Mouse (Mus musculus) gastrocnemius, postnatal 36 days (tissue): ENCODE results near the gene Lrpprc. TPM values are rescaled to one million over a fixed set of nuclear protein-coding genes. Genes with fewer than 3 reads are reported as not detected.

ENCODE experiments used
- DNase-seq, 2 experiments: peaks; one replicate each; pipeline ENCODE4 v3.0.0; 2022
- intact Hi-C: fragments of 180-260 bp; cut with DNase I; formaldehyde crosslinking; loops from one replicate; pipeline ENCODE4 v1.15.1; 2025
- total RNA-seq, 2 experiments: library from RNA; stranded (reverse); gene quantifications; 2 replicates each; pipeline ENCODE4 v1.2.3; 2021

Gene Lrpprc
- total RNA-seq, 2 experiments from 2014 or later: 64.4 to 68.6 TPM

GRCm38 (mm10) chr17:84725163-84725562, 65.4 kb downstream of the Lrpprc start:
- DNase-seq: no peak
- intact Hi-C loops: no loop called here

- intact Hi-C loops: no loop called here
- no peak for DNase-seq
Observed at GRCm38 (mm10) chr17:84724028-84724427, 66.6 kb downstream of the Lrpprc start.

- intact Hi-C loops: no loop called here
- no peak for DNase-seq
Observed at GRCm38 (mm10) chr17:84719105-84719504, 71.5 kb downstream of the Lrpprc start.

- intact Hi-C loops: no loop called here
- no peak for DNase-seq
Observed at GRCm38 (mm10) chr17:84717416-84717815, 73.2 kb downstream of the Lrpprc start.

GRCm38 (mm10) chr17:84716252-84716872, 74.2 kb downstream of the Lrpprc start:
- no peak for DNase-seq
- intact Hi-C loops: no loop called here

GRCm38 (mm10) chr17:84714930-84715329, 75.7 kb downstream of the Lrpprc start:
- no peak for DNase-seq

GRCm38 (mm10) chr17:84713563-84714164, 76.9 kb downstream of the Lrpprc start:
- DNase-seq: no peak
- intact Hi-C loops: no loop called here

More at GRCm38 (mm10) chr17:84714930-84715329, 75.7 kb downstream of the Lrpprc start:
- intact Hi-C loops: no loop called here

- intact Hi-C loops: no loop called here
- no peak for DNase-seq
Observed at GRCm38 (mm10) chr17:84709403-84709851, 81.2 kb downstream of the Lrpprc start.

- no peak for DNase-seq
- intact Hi-C loops: no loop called here
Observed at GRCm38 (mm10) chr17:84708818-84709217, 81.8 kb downstream of the Lrpprc start.

- intact Hi-C loops: no loop called here
- DNase-seq: no peak
Observed at GRCm38 (mm10) chr17:84707407-84707806, 83.2 kb downstream of the Lrpprc start.

- intact Hi-C loops: no loop called here
- DNase-seq: no peak
Observed at GRCm38 (mm10) chr17:84698727-84699126, 91.9 kb downstream of the Lrpprc start.

GRCm38 (mm10) chr17:84696537-84696936, 94.1 kb downstream of the Lrpprc start:
- DNase-seq: no peak
- intact Hi-C loops: no loop called here

GRCm38 (mm10) chr17:84693741-84694140, 96.8 kb downstream of the Lrpprc start:
- intact Hi-C loops: no loop called here
- no peak for DNase-seq

GRCm38 (mm10) chr17:84690111-84690510, 100.5 kb downstream of the Lrpprc start:
- intact Hi-C loops: no loop called here
- no peak for DNase-seq

GRCm38 (mm10) chr17:84689316-84689715, 101.3 kb downstream of the Lrpprc start:
- intact Hi-C loops: no loop called here
- DNase-seq: no peak

- no peak for DNase-seq
- intact Hi-C loops: no loop called here
Observed at GRCm38 (mm10) chr17:84688834-84689233, 101.8 kb downstream of the Lrpprc start.

- DNase-seq: no peak
- intact Hi-C loops: no loop called here
Observed at GRCm38 (mm10) chr17:84687994-84688393, 102.6 kb downstream of the Lrpprc start.

- intact Hi-C loops: no loop called here
- DNase-seq: no peak
Observed at GRCm38 (mm10) chr17:84685286-84685685, 105.3 kb downstream of the Lrpprc start.

GRCm38 (mm10) chr17:84684284-84684683, 106.3 kb downstream of the Lrpprc start:
- no peak for DNase-seq
- intact Hi-C loops: no loop called here

- no peak for DNase-seq
- intact Hi-C loops: no loop called here
Observed at GRCm38 (mm10) chr17:84682734-84683717, 107.6 kb downstream of the Lrpprc start, which contains the start of gene Abcg5. Gene Abcg5 (minus strand): TSS chr17:84683011.

- intact Hi-C loops: no loop called here
Observed at GRCm38 (mm10) chr17:84681670-84682069, 108.9 kb downstream of the Lrpprc start.

More at GRCm38 (mm10) chr17:84681670-84682069, 108.9 kb downstream of the Lrpprc start:
- no peak for DNase-seq
